Mouse (Mus musculus): ENCODE data around the gene Per1. TPM values are rescaled to one million over a fixed set of nuclear protein-coding genes. Genes with fewer than 3 reads are reported as not detected.

Gene Per1
- 44.9 to 89.7 TPM (median 81.1 TPM) in 3 replicates for total RNA-seq (2017)

DNA sequence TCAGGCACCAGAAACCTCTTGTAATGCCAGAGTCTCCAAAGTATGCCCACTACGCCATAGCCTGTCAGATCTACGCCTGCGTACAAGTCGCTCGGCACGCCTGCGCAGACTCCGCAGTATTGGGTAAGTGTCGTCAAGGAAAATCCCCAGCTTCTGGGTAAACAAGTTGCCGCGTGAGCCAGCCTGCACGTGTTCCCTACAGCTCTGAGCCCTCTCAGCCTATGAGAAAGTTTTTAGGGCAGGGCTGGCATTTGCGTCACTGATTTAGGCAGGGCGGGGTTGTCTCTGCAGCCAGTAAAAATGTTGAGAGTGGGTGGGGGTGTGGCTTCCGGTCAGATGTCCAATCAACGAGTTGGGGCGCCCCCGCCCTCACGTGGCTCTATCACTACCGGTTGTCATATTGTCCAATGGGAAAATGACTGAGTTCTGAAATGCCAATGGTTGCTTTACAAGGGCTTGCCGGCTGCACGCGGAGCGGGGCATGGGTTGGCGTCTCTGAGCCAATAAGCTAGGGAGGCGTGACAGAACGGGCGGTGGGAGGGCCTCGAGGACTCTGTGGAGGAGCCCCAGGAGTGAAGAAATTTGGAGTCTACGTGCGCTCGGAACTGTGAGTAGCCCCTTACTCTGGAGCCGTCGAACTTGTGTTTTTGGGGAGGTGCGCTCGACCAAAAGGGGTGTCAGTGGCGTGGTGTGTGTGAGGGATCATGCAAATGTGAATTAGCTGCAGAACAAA lies at the start of gene Per1:
Gene Per1, plus strand, starts transcription at position 521 of the 733 bp plus-strand sequence.
- ATAC-seq (replicated peaks; ENCODE audit: insufficient number of reproducible peaks, low FRiP score, low TSS enrichment, poor library complexity, severe bottlenecking): peak; percentile 50

DNA sequence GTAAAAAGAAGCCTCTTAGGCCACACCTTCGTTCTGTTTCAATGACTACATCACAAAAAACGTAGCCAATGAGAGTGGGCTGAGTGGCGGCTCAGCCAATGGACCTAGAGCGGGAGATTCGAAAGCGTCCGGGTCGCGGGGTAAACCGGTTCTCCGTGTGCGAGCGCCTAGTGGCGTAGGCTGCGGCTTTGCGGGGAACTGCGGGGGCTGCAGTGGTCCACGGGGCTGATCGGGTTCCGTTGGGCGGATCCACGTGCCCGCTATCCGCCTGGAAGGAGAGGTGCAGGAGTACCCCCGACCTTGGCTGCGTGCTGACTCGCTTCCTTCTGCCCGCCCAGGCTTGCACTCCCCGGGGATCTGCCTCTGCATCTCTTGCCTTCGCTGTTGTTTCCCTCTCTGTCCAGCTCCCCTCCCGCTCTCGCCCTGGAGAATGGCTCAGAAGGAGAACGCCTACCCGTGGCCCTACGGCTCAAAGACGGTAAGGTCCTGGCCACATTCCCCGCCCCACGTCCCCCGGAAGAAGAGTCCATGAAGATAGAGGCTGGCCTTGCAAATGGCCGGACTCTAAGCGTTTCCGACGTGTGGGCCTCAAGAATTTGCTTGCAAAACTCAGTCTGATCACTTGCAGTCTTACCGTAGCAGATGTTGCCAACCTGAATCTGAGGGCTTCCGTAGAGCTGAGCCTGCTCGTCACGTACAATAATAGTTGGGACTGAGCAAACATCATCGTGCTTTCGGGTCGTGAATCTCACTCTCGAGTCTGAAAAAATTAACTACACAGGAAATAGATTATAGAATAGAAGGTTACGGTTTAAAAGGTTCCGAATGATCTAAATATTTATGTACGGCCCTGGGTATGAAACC lies 49.3 kb upstream of the Per1 start, which contains the start of gene Aurkb:
Gene Aurkb, plus strand, starts transcription at position 117 of the 864 bp plus-strand sequence.
- peak; percentile 73 for ATAC-seq (replicated peaks; ENCODE audit: insufficient number of reproducible peaks, low FRiP score, low TSS enrichment, poor library complexity, severe bottlenecking)

DNA sequence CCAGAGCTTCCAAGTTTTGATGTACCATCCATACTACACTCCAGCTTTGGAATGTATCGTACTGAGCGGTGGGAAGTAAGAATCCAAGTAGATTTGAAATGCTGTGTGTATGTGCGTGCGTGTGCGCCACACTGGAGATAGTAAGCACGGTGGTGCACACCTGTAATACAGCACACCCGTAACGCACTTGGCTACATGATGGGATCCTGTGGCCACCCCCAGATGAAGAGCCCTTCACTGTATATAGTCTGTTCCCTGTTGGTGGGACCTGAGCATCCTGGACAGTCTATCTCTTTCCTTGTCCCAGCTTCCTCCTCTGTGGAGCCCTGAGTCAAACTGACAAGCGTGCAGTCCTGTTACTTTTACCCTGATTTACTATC lies 48.6 kb upstream of the Per1 start:
- ATAC-seq (replicated peaks; ENCODE audit: insufficient number of reproducible peaks, low FRiP score, low TSS enrichment, poor library complexity, severe bottlenecking): no peak

GRCm38 (mm10) chr11:69047592-69047991 lies 47.4 kb upstream of the Per1 start:
- ATAC-seq (replicated peaks; ENCODE audit: insufficient number of reproducible peaks, low FRiP score, low TSS enrichment, poor library complexity, severe bottlenecking): no peak

- ATAC-seq (replicated peaks; ENCODE audit: insufficient number of reproducible peaks, low FRiP score, low TSS enrichment, poor library complexity, severe bottlenecking): no peak
Measured at GRCm38 (mm10) chr11:69048151-69048550, 46.9 kb upstream of the Per1 start.

GRCm38 (mm10) chr11:69050748-69051147 lies 44.3 kb upstream of the Per1 start:
- ATAC-seq (replicated peaks; ENCODE audit: insufficient number of reproducible peaks, low FRiP score, low TSS enrichment, poor library complexity, severe bottlenecking): no peak

GRCm38 (mm10) chr11:69051771-69052170 lies 43.2 kb upstream of the Per1 start:
- ATAC-seq (replicated peaks; ENCODE audit: insufficient number of reproducible peaks, low FRiP score, low TSS enrichment, poor library complexity, severe bottlenecking): no peak

DNA sequence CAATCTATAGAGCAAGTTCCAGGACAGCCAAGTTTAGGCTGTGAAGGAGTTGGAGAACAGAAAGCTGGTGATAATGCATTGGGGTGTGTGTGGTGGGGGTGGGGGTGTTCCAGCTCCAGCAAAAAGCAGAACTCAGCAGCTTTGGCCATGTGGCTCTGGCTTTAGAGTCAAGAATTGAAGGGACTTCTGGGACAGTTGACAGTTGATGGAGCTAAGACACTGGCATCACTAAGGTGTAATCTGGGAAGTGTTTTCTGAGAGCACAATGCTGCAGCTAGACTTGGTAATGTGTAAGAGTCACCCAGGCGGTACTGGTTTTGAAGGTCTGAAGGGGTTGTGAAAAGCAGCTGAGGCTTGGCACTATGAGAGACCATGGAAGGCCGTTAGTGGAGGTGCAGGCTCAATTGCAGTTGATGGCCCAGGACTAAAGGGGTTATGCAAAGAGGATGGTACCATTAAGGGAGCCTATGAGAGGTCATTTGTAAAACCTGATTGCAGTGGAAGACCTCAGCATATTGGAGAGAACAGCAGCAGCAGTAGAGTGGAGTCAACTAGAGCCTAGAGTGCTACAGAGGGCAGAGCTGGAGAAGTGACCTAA lies 42.1 kb upstream of the Per1 start:
- ATAC-seq (replicated peaks; ENCODE audit: insufficient number of reproducible peaks, low FRiP score, low TSS enrichment, poor library complexity, severe bottlenecking): no peak

GRCm38 (mm10) chr11:69053848-69054247 lies 41.2 kb upstream of the Per1 start:
- ATAC-seq (replicated peaks; ENCODE audit: insufficient number of reproducible peaks, low FRiP score, low TSS enrichment, poor library complexity, severe bottlenecking): no peak

- no peak; the same call in 1 of the 2 replicates for ATAC-seq (replicated peaks; ENCODE audit: insufficient number of reproducible peaks, low FRiP score, low TSS enrichment, poor library complexity, severe bottlenecking)
Measured at GRCm38 (mm10) chr11:69058265-69058664, 36.8 kb upstream of the Per1 start.

- no peak for ATAC-seq (replicated peaks; ENCODE audit: insufficient number of reproducible peaks, low FRiP score, low TSS enrichment, poor library complexity, severe bottlenecking)
Measured at GRCm38 (mm10) chr11:69058729-69059356, 36.2 kb upstream of the Per1 start.

DNA sequence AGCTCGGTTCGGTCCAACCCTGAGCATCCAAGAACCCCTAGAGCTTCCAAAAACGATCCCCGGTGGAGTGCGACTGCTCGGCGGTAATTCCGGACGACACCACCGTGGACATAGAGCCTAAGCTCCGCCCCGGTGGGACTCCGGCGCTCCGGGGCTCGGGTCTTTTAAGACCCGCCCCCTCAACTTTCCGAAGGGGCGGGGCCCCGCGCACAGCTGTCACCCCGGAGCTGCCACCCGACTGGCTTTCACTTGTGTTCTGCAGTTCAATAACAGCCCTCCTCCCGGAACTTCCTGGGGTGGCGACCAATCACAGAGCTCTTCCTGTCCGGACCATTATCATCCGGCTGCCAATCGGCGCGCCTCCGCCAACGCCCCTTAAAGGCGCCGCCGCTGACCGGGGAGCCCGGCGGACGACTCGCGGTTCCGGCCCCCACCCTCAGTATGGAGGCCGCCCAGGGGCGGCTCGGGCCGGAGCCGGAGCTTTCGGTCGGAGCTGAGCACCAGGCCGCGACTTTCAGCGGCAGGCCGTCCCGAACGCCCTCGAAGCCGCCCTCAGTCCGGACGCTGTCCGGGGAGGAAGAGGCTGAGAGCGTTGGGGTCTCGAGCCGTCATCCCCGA lies 35.6 kb upstream of the Per1 start, which contains the start of gene Borcs6:
Gene Borcs6, plus strand, starts transcription at position 361 of the 618 bp plus-strand sequence.
- ATAC-seq (replicated peaks; ENCODE audit: insufficient number of reproducible peaks, low FRiP score, low TSS enrichment, poor library complexity, severe bottlenecking): peak; percentile 82

DNA sequence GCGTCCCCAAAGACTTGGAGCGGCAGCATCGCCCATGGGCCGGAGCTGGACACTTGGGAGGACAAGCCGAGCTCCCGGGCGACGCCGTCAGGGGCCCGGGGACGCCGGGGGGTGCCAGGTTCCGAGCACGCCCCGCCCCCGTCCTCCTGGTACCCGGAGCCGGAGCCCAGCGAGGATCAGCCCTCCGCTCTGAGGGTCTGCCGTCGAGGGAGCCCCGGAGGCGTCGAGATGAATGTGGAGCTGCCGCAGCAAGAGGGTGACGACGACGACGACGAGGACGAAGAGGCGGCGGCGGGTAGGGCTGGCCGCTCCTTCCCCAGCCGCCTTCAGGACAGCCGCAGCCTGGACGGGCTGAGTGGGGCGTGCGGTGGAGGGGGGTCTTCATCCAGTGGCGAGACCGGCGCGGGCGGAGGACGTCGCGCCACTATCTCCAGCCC lies 35.0 kb upstream of the Per1 start:
- ATAC-seq (replicated peaks; ENCODE audit: insufficient number of reproducible peaks, low FRiP score, low TSS enrichment, poor library complexity, severe bottlenecking): no peak

DNA sequence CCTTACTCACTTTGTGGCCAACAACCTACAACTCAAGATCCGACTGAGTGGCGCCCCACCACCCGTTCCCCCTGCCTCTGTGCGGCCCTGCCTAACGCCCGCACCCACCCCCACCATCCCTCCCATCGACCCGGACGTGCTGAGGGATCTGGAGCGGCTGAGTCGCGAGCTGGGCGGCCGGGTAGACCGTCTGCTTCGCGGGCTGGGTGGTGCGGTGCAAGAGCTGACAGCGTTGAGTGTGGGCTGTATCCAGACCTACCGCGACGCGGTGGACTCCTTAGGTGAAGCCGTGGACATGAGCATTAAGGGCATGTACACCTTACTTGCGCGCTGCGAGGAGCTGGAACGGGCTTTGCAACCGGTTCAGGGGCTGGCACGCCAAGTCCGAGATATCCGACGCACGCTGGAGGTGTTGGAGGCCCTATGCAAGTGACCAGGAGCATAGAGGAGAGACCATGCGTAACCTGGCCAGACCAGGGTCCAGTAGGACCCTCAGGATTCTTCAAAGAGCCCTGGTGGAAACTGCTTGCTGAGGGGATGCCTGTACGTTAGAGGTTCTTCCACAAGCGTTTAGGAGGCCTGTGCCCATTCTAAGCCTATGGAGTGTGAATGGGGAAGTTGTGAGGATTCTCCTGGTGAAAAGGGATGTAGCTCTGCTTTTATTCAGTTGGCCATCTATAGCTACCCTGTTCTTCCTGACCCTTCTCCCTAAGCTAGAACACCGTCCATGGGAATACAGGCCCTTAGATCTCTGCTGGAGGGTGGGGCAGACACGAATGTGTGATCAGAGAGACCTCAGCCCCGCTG lies 34.4 kb upstream of the Per1 start:
- no peak for ATAC-seq (replicated peaks; ENCODE audit: insufficient number of reproducible peaks, low FRiP score, low TSS enrichment, poor library complexity, severe bottlenecking)

- ATAC-seq (replicated peaks; ENCODE audit: insufficient number of reproducible peaks, low FRiP score, low TSS enrichment, poor library complexity, severe bottlenecking): no peak
Measured at GRCm38 (mm10) chr11:69061255-69061912, 33.6 kb upstream of the Per1 start.

GRCm38 (mm10) chr11:69062194-69062760 lies 32.7 kb upstream of the Per1 start:
- ATAC-seq (replicated peaks; ENCODE audit: insufficient number of reproducible peaks, low FRiP score, low TSS enrichment, poor library complexity, severe bottlenecking): no peak

DNA sequence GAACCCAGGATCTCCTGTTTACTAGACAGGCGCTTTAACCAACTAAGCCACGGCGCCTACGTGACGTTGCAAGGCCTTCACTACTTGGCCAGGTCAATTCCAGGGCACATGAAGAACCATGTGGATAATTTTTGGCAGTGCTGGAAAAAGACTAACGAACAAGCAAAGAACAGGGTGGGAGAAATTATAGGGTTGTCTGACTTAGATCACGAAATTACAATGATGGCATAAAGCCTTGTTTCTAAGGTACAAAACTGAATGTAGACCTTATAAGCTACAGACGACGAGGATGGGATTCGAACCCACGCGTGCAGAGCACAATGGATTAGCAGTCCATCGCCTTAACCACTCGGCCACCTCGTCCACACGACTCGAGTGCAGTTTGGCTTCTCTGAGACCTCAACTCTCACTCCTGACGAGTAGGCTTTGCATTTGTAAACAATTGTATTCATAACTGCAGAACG lies 32.2 kb upstream of the Per1 start:
- peak; percentile 24; the same call in 1 of the 2 replicates for ATAC-seq (replicated peaks; ENCODE audit: insufficient number of reproducible peaks, low FRiP score, low TSS enrichment, poor library complexity, severe bottlenecking)

All from monocyte, adult 5-6 weeks (primary cell).